Mouse (Mus musculus) thymus, adult 2 months (tissue): ENCODE results near the gene Dio2. TPM values are rescaled to one million over a fixed set of nuclear protein-coding genes. Genes with fewer than 3 reads are reported as not detected.

Experiments
- DNase-seq: peaks from one replicate; pipeline ENCODE4 v3.0.0; 2021
- H3K27ac ChIP-seq: fragments of 200-500 bp; 2 replicates; pipeline ENCODE4 v1.5.1; 2012; ENCODE audit warnings: low read length, control low read depth; ENCODE audit not compliant: control insufficient read depth, insufficient read depth
- H3K27me3 ChIP-seq: fragments of 200-500 bp; 2 replicates; pipeline ENCODE4 v1.6.1; 2012; ENCODE audit warnings: mild to moderate bottlenecking, low read length, moderate library complexity, mixed read lengths; ENCODE audit not compliant: control insufficient read depth, insufficient read depth
- H3K36me3 ChIP-seq: fragments of 200-500 bp; 2 replicates; pipeline ENCODE4 v1.6.1; 2012; ENCODE audit warnings: mild to moderate bottlenecking, low read length, moderate library complexity; ENCODE audit not compliant: control insufficient read depth, insufficient read depth
- H3K4me1 ChIP-seq: fragments of 200-500 bp; replicated peaks from 2 replicates; pipeline ENCODE4 v1.6.1; 2012; ENCODE audit warnings: low read length; ENCODE audit not compliant: control insufficient read depth, insufficient read depth
- H3K4me3 ChIP-seq: fragments of 200-500 bp; 2 replicates; pipeline ENCODE4 v1.5.1; 2012; ENCODE audit warnings: mild to moderate bottlenecking, low read length, control low read depth, moderate library complexity; ENCODE audit not compliant: control insufficient read depth, insufficient read depth
- CTCF ChIP-seq: fragments of 200-500 bp; IDR thresholded peaks from 2 replicates; pipeline ENCODE4 v1.5.1; 2012; ENCODE audit warnings: mild to moderate bottlenecking, control low read depth, low read length, moderate library complexity, borderline replicate concordance; ENCODE audit not compliant: control insufficient read depth, poor library complexity, insufficient read depth; ENCODE audit errors: extremely low read depth
- POLR2A ChIP-seq: fragments of 200-500 bp; IDR thresholded peaks from 2 replicates; pipeline ENCODE4 v1.6.1; 2012; ENCODE audit warnings: mild to moderate bottlenecking, low read length, control low read depth, moderate library complexity; ENCODE audit not compliant: control insufficient read depth, poor library complexity, insufficient read depth; ENCODE audit errors: extremely low read depth
- WGBS: fragments of 180-500 bp; shearing (Covaris S2); methylation state at CpG from one replicate; pipeline ENCODE4 v1.1.7; 2018; 5-methylcytosine and 5-hydroxymethylcytosine counted together
- polyA plus RNA-seq: library from polyadenylated mRNA; depleted of rRNA; stranded (reverse); fragments of >200 nt; gene quantifications from 2 replicates; pipeline ENCODE4 v1.2.3, GENCODE M21; 2012

Gene Dio2
- polyA plus RNA-seq, 1 experiment: 0.73 TPM

GRCm38 (mm10) chr12:90734503-90734902 is 3.7 kb downstream of the Dio2 start:
- no peak for DNase-seq
- no peak for TF ChIP-seq CTCF
- no peak for TF ChIP-seq POLR2A
- H3K4me3 ChIP-seq: no peak overlapping the region
- H3K27ac ChIP-seq: no peak overlapping the region
- WGBS: 89% methylated on average over 5 of the region's 5 CpGs
- H3K36me3 ChIP-seq: no peaks in the 10 kb centered on the region
- peaks cover 9% of the 10 kb centered on the region for H3K4me1 ChIP-seq
- H3K27me3 ChIP-seq: no peaks in the 10 kb centered on the region

GRCm38 (mm10) chr12:90733721-90734120 is 4.5 kb downstream of the Dio2 start:
- 95% methylated on average over 6 of the region's 6 CpGs for WGBS
- no peak overlapping the region for H3K4me3 ChIP-seq
- H3K27ac ChIP-seq: no peak overlapping the region
- no peak for TF ChIP-seq POLR2A
- no peak for TF ChIP-seq CTCF
- peaks cover 8% of the 10 kb centered on the region for H3K4me1 ChIP-seq
- no peak for DNase-seq
- no peaks in the 10 kb centered on the region for H3K27me3 ChIP-seq
- no peaks in the 10 kb centered on the region for H3K36me3 ChIP-seq

- H3K27ac ChIP-seq: no peak overlapping the region
- TF ChIP-seq POLR2A (no peak), CTCF (peak; percentile 94; the same call in 1 of the 2 replicates)
- WGBS: 29% methylated on average over 10 of the region's 10 CpGs
- no peaks in the 10 kb centered on the region for H3K36me3 ChIP-seq
- peak; percentile 73 for DNase-seq
- H3K4me1 ChIP-seq: peaks cover 2% of the 10 kb centered on the region; the same call in 1 of the 2 replicates
- no peak overlapping the region for H3K4me3 ChIP-seq
- no peaks in the 10 kb centered on the region for H3K27me3 ChIP-seq
Observed at GRCm38 (mm10) chr12:90729648-90730047, 8.6 kb downstream of the Dio2 start.

- Histone ChIP-seq H3K36me3 (no peaks in the 10 kb centered on the region), H3K4me3 (no peak overlapping the region), H3K4me1 (peaks cover 2% of the 10 kb centered on the region; the same call in 1 of the 2 replicates), H3K27me3 (no peaks in the 10 kb centered on the region), H3K27ac (no peak overlapping the region)
- TF ChIP-seq CTCF: no peak
- TF ChIP-seq POLR2A: no peak
- DNase-seq: no peak
- WGBS: 96% methylated on average over 8 of the region's 8 CpGs
Observed at GRCm38 (mm10) chr12:90725107-90725506, 13.1 kb downstream of the Dio2 start.

GRCm38 (mm10) chr12:90724644-90725043 is 13.6 kb downstream of the Dio2 start:
- H3K27ac ChIP-seq: no peak overlapping the region
- DNase-seq: no peak
- TF ChIP-seq CTCF: no peak
- no peak for TF ChIP-seq POLR2A

GRCm38 (mm10) chr12:90694135-90694534 is 44.1 kb downstream of the Dio2 start:
- H3K27me3 ChIP-seq: no peaks in the 10 kb centered on the region
- WGBS: 89% methylated on average over 2 of the region's 2 CpGs
- no peaks in the 10 kb centered on the region for H3K36me3 ChIP-seq
- no peaks in the 10 kb centered on the region for H3K4me1 ChIP-seq
- TF ChIP-seq POLR2A: no peak
- no peak for TF ChIP-seq CTCF
- no peak for DNase-seq
- H3K27ac ChIP-seq: no peak overlapping the region
- H3K4me3 ChIP-seq: no peak overlapping the region

More at GRCm38 (mm10) chr12:90724644-90725043, 13.6 kb downstream of the Dio2 start:
- Histone ChIP-seq H3K4me3 (no peak overlapping the region), H3K36me3 (no peaks in the 10 kb centered on the region), H3K27me3 (no peaks in the 10 kb centered on the region), H3K4me1 (peaks cover 2% of the 10 kb centered on the region; the same call in 1 of the 2 replicates)
- 86% methylated on average over 11 of the region's 11 CpGs for WGBS
